Mouse (Mus musculus): Measurements from ENCODE around the gene Nlgn2. TPM values are rescaled to one million over a fixed set of nuclear protein-coding genes. Genes with fewer than 3 reads are reported as not detected.

Gene Nlgn2
- polyA plus RNA-seq (2015; fragmentation: Nextera tagmentation; extraction: Ambion mirVana): 6.3 and 7.4 TPM in 2 replicates

DNA sequence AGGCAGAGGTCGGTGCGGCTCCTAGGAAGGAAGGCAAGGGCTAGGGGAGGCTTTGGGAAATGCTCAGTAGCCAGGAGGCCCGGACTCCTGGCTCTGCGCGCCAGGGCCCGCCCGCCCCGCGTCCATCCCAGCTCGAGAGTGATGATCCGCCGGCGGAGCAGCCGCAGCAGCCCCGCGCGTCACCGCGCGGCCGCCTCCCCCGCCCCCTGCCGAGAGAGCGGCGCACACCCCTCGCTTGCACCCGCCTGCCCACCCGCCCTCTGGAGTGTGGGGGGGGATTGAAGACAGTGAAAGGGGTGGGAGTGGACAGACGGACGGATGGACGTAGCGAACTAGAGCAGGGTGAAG is at the start of gene Nlgn2:
Gene Nlgn2, minus strand, starts transcription at position 181 of the 348 bp plus-strand sequence.
- H3K9ac ChIP-seq: peak within 1 kb of the TSS; percentile 73
- peaks cover 3% of the 10 kb centered on the region; the same call in 1 of the 2 replicates for H3K27me3 ChIP-seq (replicated peaks)
- no peak; the same call in 1 of the 2 replicates for ATAC-seq (ENCODE audit: insufficient read depth, low FRiP score, low read depth)
- H3K4me2 ChIP-seq: peak within 1 kb of the TSS; percentile 91
- H3K4me1 ChIP-seq: peaks cover 37% of the 10 kb centered on the region
- H3K4me3 ChIP-seq (replicated peaks): peak within 1 kb of the TSS; percentile 77
- under 1% methylated on average over 32 of the region's 32 CpGs for WGBS
- H3K27ac ChIP-seq: peak within 1 kb of the TSS; percentile 91
- no peaks in the 10 kb centered on the region for H3K9me3 ChIP-seq
- no peaks in the 10 kb centered on the region for H3K36me3 ChIP-seq

DNA sequence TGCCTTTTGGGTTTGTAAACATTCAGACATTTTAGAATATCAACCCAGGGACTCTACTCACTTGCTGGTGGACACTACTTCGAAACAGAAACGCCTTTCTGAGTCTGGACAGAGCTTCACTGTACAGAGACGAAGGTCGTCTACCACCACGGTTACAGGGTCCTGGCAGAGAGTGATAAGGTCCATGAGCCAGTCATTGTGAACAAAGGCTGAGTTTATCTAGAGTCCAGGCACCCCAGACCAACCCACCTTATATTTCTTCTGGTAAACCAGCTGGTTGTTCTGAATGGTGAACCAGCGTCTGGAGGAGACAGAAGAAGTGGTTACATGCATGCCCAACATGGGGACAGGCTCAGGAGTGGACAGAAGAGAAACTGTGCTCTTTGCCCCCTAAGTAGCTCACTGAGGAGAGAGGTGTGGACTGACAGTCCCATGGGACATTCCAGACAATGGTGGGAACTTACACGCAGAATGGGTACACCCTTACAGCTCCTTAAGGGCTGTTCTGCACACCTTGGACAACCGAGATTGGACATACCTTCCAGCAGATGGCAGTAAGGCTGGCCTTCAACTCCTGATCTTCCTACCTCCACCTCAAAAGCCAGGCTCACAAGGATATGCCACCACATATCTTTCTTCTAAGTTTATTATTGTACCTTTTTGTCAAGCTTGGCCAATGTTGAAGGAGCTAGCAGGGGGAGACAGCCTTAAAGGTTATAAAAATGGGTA is 49.5 kb upstream of the Nlgn2 start:
- WGBS: 52% methylated on average over 8 of the region's 8 CpGs
- no peak overlapping the region for H3K4me2 ChIP-seq
- no peaks in the 10 kb centered on the region for H3K9me3 ChIP-seq
- no peak overlapping the region for H3K4me3 ChIP-seq (replicated peaks)
- no peak for ATAC-seq (ENCODE audit: insufficient read depth, low FRiP score, low read depth)
- no peaks in the 10 kb centered on the region for H3K27me3 ChIP-seq (replicated peaks)
- H3K9ac ChIP-seq: no peak overlapping the region
- no peak overlapping the region for H3K27ac ChIP-seq
- no peaks in the 10 kb centered on the region for H3K36me3 ChIP-seq
- H3K4me1 ChIP-seq: no peaks in the 10 kb centered on the region

DNA sequence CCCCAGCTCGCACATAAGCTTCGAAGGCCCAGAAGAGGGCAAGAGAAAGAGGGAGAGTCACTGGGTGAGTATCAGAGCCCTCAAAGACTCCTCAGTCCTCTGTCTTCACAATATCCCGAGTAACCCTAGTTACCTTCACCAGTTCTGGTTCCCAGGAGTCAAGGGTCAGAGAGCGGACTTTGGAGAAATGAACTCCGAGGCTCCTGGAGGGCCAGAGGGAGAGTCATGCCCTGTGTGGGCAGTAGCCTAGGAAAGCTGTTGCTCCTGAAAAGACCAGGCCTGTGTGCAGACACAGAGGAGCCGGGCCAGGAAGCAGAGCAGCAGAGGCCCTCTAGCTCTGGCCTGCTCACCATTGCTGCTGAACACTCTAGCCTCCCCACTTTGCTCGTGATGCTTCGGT is 47.1 kb upstream of the Nlgn2 start:
- no peak for ATAC-seq (ENCODE audit: insufficient read depth, low FRiP score, low read depth)
- Histone ChIP-seq H3K27me3 (replicated peaks) (no peaks in the 10 kb centered on the region), H3K36me3 (no peaks in the 10 kb centered on the region), H3K9me3 (no peaks in the 10 kb centered on the region), H3K27ac (peak overlapping the region; percentile 46; the same call in 1 of the 2 replicates), H3K4me2 (no peak overlapping the region), H3K9ac (no peak overlapping the region), H3K4me1 (peaks cover 13% of the 10 kb centered on the region), H3K4me3 (replicated peaks) (no peak overlapping the region)
- 74% methylated on average over 8 of the region's 8 CpGs for WGBS

DNA sequence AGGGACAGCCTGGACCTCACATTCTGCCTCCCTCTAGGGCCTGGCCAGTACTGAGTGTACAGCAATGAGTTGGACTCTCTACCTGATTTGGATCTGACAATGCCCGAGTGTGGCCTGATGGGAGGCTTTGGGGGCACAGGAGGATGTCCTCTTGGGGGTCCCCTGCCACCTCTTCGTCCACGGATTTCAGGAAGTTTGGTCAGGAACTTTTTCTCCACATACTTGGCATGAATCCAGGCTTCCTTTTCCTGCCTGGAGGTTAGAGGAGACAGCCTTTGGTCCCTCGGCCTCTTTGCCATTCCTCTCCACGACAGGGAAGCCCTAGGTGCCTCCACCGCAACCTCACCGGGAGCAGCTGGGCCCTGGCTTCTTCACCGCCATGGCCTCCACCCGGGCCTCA is 46.7 kb upstream of the Nlgn2 start:
- ATAC-seq (ENCODE audit: insufficient read depth, low FRiP score, low read depth): no peak
- Histone ChIP-seq H3K9ac (no peak overlapping the region), H3K36me3 (no peaks in the 10 kb centered on the region), H3K9me3 (no peaks in the 10 kb centered on the region), H3K27me3 (replicated peaks) (no peaks in the 10 kb centered on the region), H3K4me2 (no peak overlapping the region), H3K4me1 (peaks cover 17% of the 10 kb centered on the region), H3K4me3 (replicated peaks) (no peak overlapping the region), H3K27ac (peak overlapping the region; percentile 46; the same call in 1 of the 2 replicates)
- 60% methylated on average over 9 of the region's 9 CpGs for WGBS

DNA sequence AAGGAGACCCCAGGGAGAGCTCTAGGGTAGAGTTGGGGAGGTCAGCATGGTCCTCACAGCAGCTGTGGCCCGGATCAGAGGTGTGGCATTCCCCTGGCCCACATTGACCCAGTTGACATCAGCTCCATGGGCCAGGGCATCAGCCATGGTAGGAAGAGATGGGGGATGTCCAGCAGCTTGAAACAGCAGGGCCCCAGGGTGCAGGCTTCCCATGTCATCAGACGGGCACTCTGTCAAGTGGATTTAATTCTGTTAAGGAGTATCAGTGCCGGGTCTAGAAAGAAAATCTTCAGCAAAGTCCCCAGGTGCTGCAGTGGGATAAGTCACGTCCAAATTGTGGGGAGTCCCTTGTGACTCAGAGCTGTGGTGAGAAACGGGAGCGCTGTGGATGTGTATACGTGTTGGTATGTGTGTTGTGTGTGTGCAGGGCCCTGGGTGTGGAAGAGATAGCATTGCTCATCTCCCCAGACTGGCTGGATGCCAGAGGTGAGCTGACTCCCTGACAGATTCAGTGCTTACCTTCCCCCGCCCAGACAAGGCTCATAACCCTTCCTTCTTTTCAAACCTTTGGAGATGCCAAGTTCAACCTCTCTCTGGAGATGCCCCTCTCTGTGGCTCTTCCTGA is 46.1 kb upstream of the Nlgn2 start:
- Histone ChIP-seq H3K9me3 (no peaks in the 10 kb centered on the region), H3K27me3 (replicated peaks) (no peaks in the 10 kb centered on the region), H3K9ac (no peak overlapping the region), H3K4me1 (peaks cover 22% of the 10 kb centered on the region), H3K4me3 (replicated peaks) (no peak overlapping the region), H3K36me3 (no peaks in the 10 kb centered on the region), H3K27ac (peak overlapping the region; percentile 46; the same call in 1 of the 2 replicates), H3K4me2 (no peak overlapping the region)
- ATAC-seq (ENCODE audit: insufficient read depth, low FRiP score, low read depth): no peak
- 81% methylated on average over 8 of the region's 8 CpGs for WGBS

DNA sequence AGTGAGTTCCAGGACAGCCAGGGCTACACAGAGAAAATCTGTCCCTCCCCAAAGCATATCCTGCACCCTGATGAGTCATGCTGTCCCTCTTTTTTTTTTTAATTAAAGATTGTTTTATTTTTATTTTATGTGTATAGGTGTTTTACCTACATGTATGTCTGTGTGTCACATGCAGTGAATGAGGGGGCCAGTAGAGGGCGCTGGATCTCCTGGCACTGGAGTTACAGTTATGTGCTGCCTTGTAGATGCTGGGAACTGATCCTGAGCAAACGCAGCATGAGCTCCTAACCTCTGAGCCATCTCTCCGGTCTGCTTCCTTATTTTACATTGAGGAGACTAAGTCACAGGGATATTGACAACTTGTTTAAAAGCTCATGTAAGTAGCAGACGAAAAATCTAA is 45.5 kb upstream of the Nlgn2 start:
- H3K4me2 ChIP-seq: no peak overlapping the region
- H3K9ac ChIP-seq: no peak overlapping the region
- no peak overlapping the region for H3K4me3 ChIP-seq (replicated peaks)
- no peak overlapping the region for H3K27ac ChIP-seq
- peaks cover 26% of the 10 kb centered on the region for H3K4me1 ChIP-seq
- H3K36me3 ChIP-seq: no peaks in the 10 kb centered on the region
- 63% methylated on average over 4 of the region's 4 CpGs for WGBS
- no peaks in the 10 kb centered on the region for H3K9me3 ChIP-seq
- no peak for ATAC-seq (ENCODE audit: insufficient read depth, low FRiP score, low read depth)
- no peaks in the 10 kb centered on the region for H3K27me3 ChIP-seq (replicated peaks)

DNA sequence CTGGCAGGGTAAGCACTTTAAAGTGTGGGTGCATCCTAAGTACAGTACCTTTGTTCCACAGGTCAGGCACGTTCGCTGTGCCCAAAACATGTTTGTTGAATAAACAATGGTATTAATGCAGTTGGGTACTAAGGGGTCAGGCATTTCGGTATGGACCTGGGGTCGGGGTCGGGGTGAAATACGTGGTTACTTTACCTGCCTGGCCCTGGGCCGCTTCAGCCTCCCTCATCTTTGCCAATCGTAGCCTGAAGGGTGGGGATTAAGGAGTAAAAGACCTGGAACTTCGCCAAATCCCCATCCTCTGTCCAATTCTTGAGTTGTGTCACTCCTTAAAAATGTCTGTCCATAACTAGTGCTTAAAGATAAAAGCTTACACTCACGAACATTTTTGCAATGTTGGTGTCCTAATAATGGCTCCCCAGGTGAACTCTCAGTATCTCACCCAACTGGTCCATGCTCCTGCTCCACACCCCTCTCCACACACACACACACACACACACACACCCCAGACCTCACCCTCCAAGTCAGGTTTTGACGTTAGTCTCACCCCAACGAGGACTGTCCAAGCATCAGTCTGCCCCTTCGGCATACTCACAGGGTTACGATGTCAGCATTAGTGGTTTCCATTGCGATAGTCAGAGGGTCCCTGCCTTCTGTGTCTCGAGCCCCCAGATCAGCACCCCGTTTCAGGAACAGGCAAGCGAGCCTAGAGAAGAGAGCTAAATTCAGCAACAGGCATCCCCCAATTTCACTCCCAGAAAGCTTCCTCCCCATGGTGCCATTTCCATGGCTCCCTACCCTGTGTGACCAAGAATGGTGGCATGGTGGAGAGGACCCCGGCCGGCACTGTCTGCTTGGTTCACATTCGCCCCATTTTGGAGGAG is 44.4 kb upstream of the Nlgn2 start:
- Histone ChIP-seq H3K4me1 (peaks cover 32% of the 10 kb centered on the region), H3K36me3 (no peaks in the 10 kb centered on the region), H3K4me3 (replicated peaks) (peak overlapping the region; percentile 52), H3K9ac (peak overlapping the region; percentile 53; the same call in 1 of the 2 replicates), H3K27ac (peak overlapping the region; percentile 93), H3K4me2 (peak overlapping the region; percentile 90), H3K27me3 (replicated peaks) (no peaks in the 10 kb centered on the region), H3K9me3 (no peaks in the 10 kb centered on the region)
- no peak for ATAC-seq (ENCODE audit: insufficient read depth, low FRiP score, low read depth)
- 61% methylated on average over 21 of the region's 21 CpGs for WGBS

DNA sequence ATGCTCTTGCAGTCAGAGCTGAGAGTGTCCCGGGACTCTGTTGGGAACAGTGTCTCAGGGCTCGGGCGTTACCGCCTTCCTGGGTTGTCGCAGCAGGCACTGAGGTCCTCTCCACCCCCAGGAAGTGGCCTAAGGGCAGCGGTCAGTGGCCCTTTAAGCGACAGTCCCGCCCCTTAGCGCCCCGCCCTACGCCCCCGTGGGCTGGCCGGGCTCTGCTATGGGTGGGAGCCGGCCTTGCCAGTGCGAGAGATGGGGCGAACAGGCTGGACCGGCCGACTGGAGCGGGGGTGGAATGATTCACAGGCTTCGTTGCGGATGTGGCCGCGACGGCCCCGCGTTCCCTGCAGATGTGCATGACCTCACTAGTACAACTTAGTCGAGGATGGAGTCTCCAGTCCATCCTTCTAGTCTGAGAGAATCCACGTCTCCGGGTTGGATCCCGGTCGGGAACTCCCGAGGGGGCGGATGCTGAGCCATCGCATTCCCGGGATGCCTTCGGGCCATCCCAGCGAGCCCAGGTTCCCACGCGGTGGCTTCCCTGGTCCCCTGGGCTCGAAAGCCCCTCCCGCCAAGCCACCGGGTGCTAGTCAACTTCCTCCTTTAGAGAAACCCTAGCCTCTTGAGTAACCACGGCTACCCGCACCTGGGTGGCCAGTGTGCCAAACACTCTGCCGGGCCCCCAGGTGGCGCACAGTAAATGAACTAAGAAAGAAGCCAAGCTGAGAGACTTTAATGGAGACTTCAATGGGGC is 43.4 kb upstream of the Nlgn2 start, which contains the start of gene Kctd11:
Gene Kctd11, minus strand, starts transcription at position 554 of the 751 bp plus-strand sequence.
- under 1% methylated on average over 46 of the region's 46 CpGs for WGBS
- peaks cover 42% of the 10 kb centered on the region for H3K4me1 ChIP-seq
- H3K36me3 ChIP-seq: no peaks in the 10 kb centered on the region
- H3K27me3 ChIP-seq (replicated peaks): no peaks in the 10 kb centered on the region
- peak within 1 kb of the TSS; percentile 52 for H3K4me3 ChIP-seq (replicated peaks)
- H3K9me3 ChIP-seq: no peaks in the 10 kb centered on the region
- peak within 1 kb of the TSS; percentile 93 for H3K27ac ChIP-seq
- peak; percentile 89 for ATAC-seq (ENCODE audit: insufficient read depth, low FRiP score, low read depth)
- peak within 1 kb of the TSS; percentile 90 for H3K4me2 ChIP-seq
- peak within 1 kb of the TSS; percentile 53 for H3K9ac ChIP-seq

DNA sequence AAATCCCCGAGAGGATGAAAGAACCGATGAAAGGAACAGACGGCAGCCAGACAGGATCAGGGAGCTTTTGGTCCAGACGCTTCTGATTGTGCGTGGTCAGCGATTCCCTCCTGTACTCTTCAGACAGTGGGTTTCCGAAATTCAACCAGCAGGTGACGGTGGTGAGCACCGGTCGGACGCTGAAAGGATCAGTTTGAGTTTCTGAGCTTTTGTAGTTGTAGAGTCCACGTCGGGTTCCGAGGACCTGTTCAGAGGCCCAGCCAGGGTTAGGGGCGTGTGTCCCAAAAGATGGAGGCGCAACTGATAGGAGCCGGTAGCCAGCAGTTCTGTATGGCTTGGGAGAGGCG is 42.9 kb upstream of the Nlgn2 start:
- Histone ChIP-seq H3K4me2 (peak overlapping the region; percentile 90), H3K4me3 (replicated peaks) (peak overlapping the region; percentile 52), H3K9me3 (no peaks in the 10 kb centered on the region), H3K4me1 (peaks cover 47% of the 10 kb centered on the region), H3K27me3 (replicated peaks) (no peaks in the 10 kb centered on the region), H3K9ac (peak overlapping the region; percentile 53; the same call in 1 of the 2 replicates), H3K36me3 (no peaks in the 10 kb centered on the region), H3K27ac (peak overlapping the region; percentile 93)
- under 1% methylated on average over 18 of the region's 18 CpGs for WGBS
- peak; percentile 31 for ATAC-seq (ENCODE audit: insufficient read depth, low FRiP score, low read depth)

DNA sequence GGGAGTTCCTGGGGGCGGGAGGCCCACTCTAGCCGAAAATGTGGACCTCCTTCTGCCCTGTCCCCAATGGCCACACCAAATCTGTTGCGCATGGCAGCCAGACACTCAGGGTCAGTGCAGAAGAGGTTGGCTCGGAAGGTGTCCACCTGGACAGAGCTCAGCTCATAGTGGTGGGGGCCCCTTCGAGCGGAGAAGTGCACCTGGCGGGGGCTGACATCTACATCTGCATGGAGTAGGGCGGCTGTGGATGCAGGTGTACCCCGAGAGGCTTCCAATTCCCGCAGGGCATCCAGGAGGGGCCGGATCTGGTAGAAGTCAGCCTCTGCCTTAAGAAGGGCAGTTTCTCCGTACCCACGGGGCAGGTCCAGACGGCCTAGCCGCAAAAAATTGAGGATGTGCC is 42.1 kb upstream of the Nlgn2 start:
- H3K36me3 ChIP-seq: no peaks in the 10 kb centered on the region
- H3K9me3 ChIP-seq: no peaks in the 10 kb centered on the region
- peak overlapping the region; percentile 52 for H3K4me3 ChIP-seq (replicated peaks)
- H3K4me1 ChIP-seq: peaks cover 47% of the 10 kb centered on the region
- ATAC-seq (ENCODE audit: insufficient read depth, low FRiP score, low read depth): no peak
- 53% methylated on average over 15 of the region's 15 CpGs for WGBS
- H3K27ac ChIP-seq: peak overlapping the region; percentile 93; the same call in 1 of the 2 replicates
- no peaks in the 10 kb centered on the region for H3K27me3 ChIP-seq (replicated peaks)
- peak overlapping the region; percentile 90 for H3K4me2 ChIP-seq
- H3K9ac ChIP-seq: peak overlapping the region; percentile 53

DNA sequence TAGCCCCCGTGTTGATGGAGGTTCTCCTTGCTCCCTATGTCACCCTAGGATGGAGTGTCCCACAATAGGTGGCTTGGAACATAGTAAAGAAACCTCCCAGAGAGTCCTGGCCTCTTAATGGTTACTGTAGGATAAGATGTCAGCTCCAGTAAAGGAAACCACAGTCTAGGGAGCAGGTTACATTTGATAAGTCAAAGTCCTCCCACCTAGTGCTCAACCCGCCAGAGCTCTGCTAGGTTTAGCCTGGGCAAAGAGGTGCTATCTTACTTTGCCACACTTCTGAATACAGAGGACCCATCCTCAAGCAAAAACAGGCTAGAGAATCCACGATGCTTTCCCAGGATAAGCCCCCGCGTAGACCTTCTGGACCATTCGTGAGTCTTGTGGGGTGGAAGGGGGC is 41.4 kb upstream of the Nlgn2 start:
- no peak for ATAC-seq (ENCODE audit: insufficient read depth, low FRiP score, low read depth)
- Histone ChIP-seq H3K27ac (0 out of 2 replicates have a peak overlapping the region, but pooled peaks have one; percentile 9), H3K9ac (no peak overlapping the region), H3K4me1 (peaks cover 47% of the 10 kb centered on the region), H3K4me3 (replicated peaks) (peak overlapping the region; percentile 52; the same call in 1 of the 2 replicates), H3K4me2 (peak overlapping the region; percentile 90), H3K36me3 (no peaks in the 10 kb centered on the region), H3K9me3 (no peaks in the 10 kb centered on the region), H3K27me3 (replicated peaks) (no peaks in the 10 kb centered on the region)
- 81% methylated on average over 6 of the region's 6 CpGs for WGBS
